Mouse (Mus musculus): Measurements from ENCODE around the gene Rpl18. TPM values are rescaled to one million over a fixed set of nuclear protein-coding genes. Genes with fewer than 3 reads are reported as not detected.

Rpl18 gene
- polyA plus RNA-seq, 1 experiment from 2014 or later: 1,450 TPM

- ATAC-seq (replicated peaks; ENCODE audit: low FRiP score, low TSS enrichment, low read depth): no peak
- WGBS: 66% methylated on average over 5 of the region's 5 CpGs
- Histone ChIP-seq H3K4me1 (replicated peaks; ENCODE audit: control insufficient read depth, insufficient read depth, low read length) (no peaks in the 10 kb centered on the region), H3K4me2 (ENCODE audit: low read length) (no peak overlapping the region), H3K36me3 (ENCODE audit: control insufficient read depth, insufficient read depth, low read length) (no peaks in the 10 kb centered on the region), H3K27ac (ENCODE audit: low read depth) (no peak overlapping the region), H3K27me3 (replicated peaks; ENCODE audit: control insufficient read depth, insufficient read depth, low read length) (peaks cover 25% of the 10 kb centered on the region), H3K4me3 (ENCODE audit: low read depth, low read length) (no peak overlapping the region), H3K9ac (ENCODE audit: low read length) (no peak overlapping the region), H3K9me3 (ENCODE audit: control insufficient read depth, low read length) (no peaks in the 10 kb centered on the region)
- DNase-seq (ENCODE audit: low spot score): no peak
Observed at GRCm38 (mm10) chr7:45760151-45760550, 44.9 kb downstream of the Rpl18 start.

- Histone ChIP-seq H3K36me3 (ENCODE audit: control insufficient read depth, insufficient read depth, low read length) (no peaks in the 10 kb centered on the region), H3K9me3 (ENCODE audit: control insufficient read depth, low read length) (0 out of 2 replicates have a peak, but pooled peaks cover 2% of the 10 kb centered on the region), H3K4me2 (ENCODE audit: low read length) (no peak overlapping the region), H3K27ac (ENCODE audit: low read depth) (no peak overlapping the region), H3K4me3 (ENCODE audit: low read depth, low read length) (no peak overlapping the region), H3K4me1 (replicated peaks; ENCODE audit: control insufficient read depth, insufficient read depth, low read length) (no peaks in the 10 kb centered on the region), H3K9ac (ENCODE audit: low read length) (no peak overlapping the region), H3K27me3 (replicated peaks; ENCODE audit: control insufficient read depth, insufficient read depth, low read length) (no peaks in the 10 kb centered on the region)
- 53% methylated on average over 8 of the region's 8 CpGs for WGBS
- ATAC-seq (replicated peaks; ENCODE audit: low FRiP score, low TSS enrichment, low read depth) (no peak), DNase-seq (ENCODE audit: low spot score) (no peak)
Observed at GRCm38 (mm10) chr7:45765995-45766394, 50.7 kb downstream of the Rpl18 start.

GRCm38 (mm10) chr7:45766764-45767163 is 51.5 kb downstream of the Rpl18 start:
- Histone ChIP-seq H3K27ac (ENCODE audit: low read depth) (no peak overlapping the region), H3K9ac (ENCODE audit: low read length) (no peak overlapping the region), H3K4me1 (replicated peaks; ENCODE audit: control insufficient read depth, insufficient read depth, low read length) (no peaks in the 10 kb centered on the region), H3K9me3 (ENCODE audit: control insufficient read depth, low read length) (0 out of 2 replicates have a peak, but pooled peaks cover 2% of the 10 kb centered on the region), H3K36me3 (ENCODE audit: control insufficient read depth, insufficient read depth, low read length) (no peaks in the 10 kb centered on the region), H3K4me2 (ENCODE audit: low read length) (no peak overlapping the region), H3K27me3 (replicated peaks; ENCODE audit: control insufficient read depth, insufficient read depth, low read length) (no peaks in the 10 kb centered on the region), H3K4me3 (ENCODE audit: low read depth, low read length) (no peak overlapping the region)
- no peak for ATAC-seq (replicated peaks; ENCODE audit: low FRiP score, low TSS enrichment, low read depth)
- WGBS: 44% methylated on average over 8 of the region's 8 CpGs
- DNase-seq (ENCODE audit: low spot score): no peak

GRCm38 (mm10) chr7:45767500-45767899 is 52.2 kb downstream of the Rpl18 start:
- Histone ChIP-seq H3K27me3 (replicated peaks; ENCODE audit: control insufficient read depth, insufficient read depth, low read length) (no peaks in the 10 kb centered on the region), H3K4me3 (ENCODE audit: low read depth, low read length) (no peak overlapping the region), H3K4me2 (ENCODE audit: low read length) (no peak overlapping the region), H3K4me1 (replicated peaks; ENCODE audit: control insufficient read depth, insufficient read depth, low read length) (no peaks in the 10 kb centered on the region), H3K27ac (ENCODE audit: low read depth) (no peak overlapping the region), H3K9ac (ENCODE audit: low read length) (no peak overlapping the region), H3K9me3 (ENCODE audit: control insufficient read depth, low read length) (0 out of 2 replicates have a peak, but pooled peaks cover 2% of the 10 kb centered on the region), H3K36me3 (ENCODE audit: control insufficient read depth, insufficient read depth, low read length) (no peaks in the 10 kb centered on the region)
- ATAC-seq (replicated peaks; ENCODE audit: low FRiP score, low TSS enrichment, low read depth): no peak
- DNase-seq (ENCODE audit: low spot score): no peak
- 86% methylated on average over 6 of the region's 6 CpGs for WGBS

Other genes with a start within 250 kb of the Rpl18 start
- gene Bax, start 248.6 kb upstream of the Rpl18 start, polyA plus RNA-seq (2014; fragmentation: Nextera tagmentation; extraction: Ambion mirVana): 134 and 139 TPM in 2 replicates
- 1.8 and 2.3 TPM in 2 replicates for gene Tulp2, start 233.6 kb upstream of the Rpl18 start, polyA plus RNA-seq (2014; fragmentation: Nextera tagmentation; extraction: Ambion mirVana)
- not detected in 2 replicates for gene Gm45808, start 228.6 kb upstream of the Rpl18 start, polyA plus RNA-seq (2014; fragmentation: Nextera tagmentation; extraction: Ambion mirVana)
- 2.9 and 3.5 TPM in 2 replicates for gene Dhdh, start 226.7 kb upstream of the Rpl18 start, polyA plus RNA-seq (2014; fragmentation: Nextera tagmentation; extraction: Ambion mirVana)
- gene Nucb1, start 205.1 kb upstream of the Rpl18 start, polyA plus RNA-seq (2014; fragmentation: Nextera tagmentation; extraction: Ambion mirVana): 192 and 204 TPM in 2 replicates
- gene Ppp1r15a, start 189.2 kb upstream of the Rpl18 start, polyA plus RNA-seq (2014; fragmentation: Nextera tagmentation; extraction: Ambion mirVana): 14.7 and 15.0 TPM in 2 replicates
- gene Plekha4, start 189.1 kb upstream of the Rpl18 start, polyA plus RNA-seq (2014; fragmentation: Nextera tagmentation; extraction: Ambion mirVana): 0.97 and 1.5 TPM in 2 replicates
- gene Hsd17b14, start 160.6 kb upstream of the Rpl18 start, polyA plus RNA-seq (2014; fragmentation: Nextera tagmentation; extraction: Ambion mirVana): 2.3 and 2.5 TPM in 2 replicates
- gene Bcat2, start 145.3 kb upstream of the Rpl18 start, polyA plus RNA-seq (2014; fragmentation: Nextera tagmentation; extraction: Ambion mirVana): 56.7 and 60.1 TPM in 2 replicates
- 0.19 and 0.58 TPM in 2 replicates for gene Fgf21, start 100.0 kb upstream of the Rpl18 start, polyA plus RNA-seq (2014; fragmentation: Nextera tagmentation; extraction: Ambion mirVana)
- 0.65 and 0.70 TPM in 2 replicates for gene Fut1, start 98.2 kb upstream of the Rpl18 start, polyA plus RNA-seq (2014; fragmentation: Nextera tagmentation; extraction: Ambion mirVana)
- gene Izumo1, start 93.6 kb upstream of the Rpl18 start, polyA plus RNA-seq (2014; fragmentation: Nextera tagmentation; extraction: Ambion mirVana): 0.13 and 0.27 TPM in 2 replicates
- 7.7 and 9.1 TPM in 2 replicates for gene Rasip1, start 88.0 kb upstream of the Rpl18 start, polyA plus RNA-seq (2014; fragmentation: Nextera tagmentation; extraction: Ambion mirVana)
- gene Mamstr, start 75.5 kb upstream of the Rpl18 start, polyA plus RNA-seq (2014; fragmentation: Nextera tagmentation; extraction: Ambion mirVana): 5.1 and 6.8 TPM in 2 replicates
- 7.9 and 8.3 TPM in 2 replicates for gene Fut2, start 49.1 kb upstream of the Rpl18 start, polyA plus RNA-seq (2014; fragmentation: Nextera tagmentation; extraction: Ambion mirVana)
- 0.80 and 0.83 TPM in 2 replicates for gene Ntn5, start 31.4 kb upstream of the Rpl18 start, polyA plus RNA-seq (2014; fragmentation: Nextera tagmentation; extraction: Ambion mirVana)
- gene Sec1, start 21.1 kb upstream of the Rpl18 start, polyA plus RNA-seq (2014; fragmentation: Nextera tagmentation; extraction: Ambion mirVana): 4.8 and 6.0 TPM in 2 replicates
- gene Car11, start 15.6 kb upstream of the Rpl18 start, polyA plus RNA-seq (2014; fragmentation: Nextera tagmentation; extraction: Ambion mirVana): 7.3 and 8.2 TPM in 2 replicates
- gene Dbp, start 10.4 kb upstream of the Rpl18 start, polyA plus RNA-seq (2014; fragmentation: Nextera tagmentation; extraction: Ambion mirVana): 3.7 and 4.0 TPM in 2 replicates
- 27.3 and 28.1 TPM in 2 replicates for gene Sphk2, start 2.5 kb downstream of the Rpl18 start, polyA plus RNA-seq (2014; fragmentation: Nextera tagmentation; extraction: Ambion mirVana)
- 4.1 and 5.8 TPM in 2 replicates for gene Fam83e, start 5.8 kb downstream of the Rpl18 start, polyA plus RNA-seq (2014; fragmentation: Nextera tagmentation; extraction: Ambion mirVana)
- 0.45 TPM in 1 of 2 replicates, not detected in the other for gene Spaca4, start 10.4 kb downstream of the Rpl18 start, polyA plus RNA-seq (2014; fragmentation: Nextera tagmentation; extraction: Ambion mirVana)
- gene Lmtk3, start 68.3 kb downstream of the Rpl18 start, polyA plus RNA-seq (2014; fragmentation: Nextera tagmentation; extraction: Ambion mirVana): 1.5 and 1.9 TPM in 2 replicates
- 1.2 and 2.3 TPM in 2 replicates for gene Sult2b1, start 69.2 kb downstream of the Rpl18 start, polyA plus RNA-seq (2014; fragmentation: Nextera tagmentation; extraction: Ambion mirVana)
- gene Cyth2, start 99.1 kb downstream of the Rpl18 start, polyA plus RNA-seq (2014; fragmentation: Nextera tagmentation; extraction: Ambion mirVana): 91.9 and 95.5 TPM in 2 replicates
- 1.2 and 1.5 TPM in 2 replicates for gene Kcnj14, start 109.3 kb downstream of the Rpl18 start, polyA plus RNA-seq (2014; fragmentation: Nextera tagmentation; extraction: Ambion mirVana)
- gene Grwd1, start 115.5 kb downstream of the Rpl18 start, polyA plus RNA-seq (2014; fragmentation: Nextera tagmentation; extraction: Ambion mirVana): 86.9 and 95.1 TPM in 2 replicates
- gene Kdelr1, start 157.3 kb downstream of the Rpl18 start, polyA plus RNA-seq (2014; fragmentation: Nextera tagmentation; extraction: Ambion mirVana): 120 and 124 TPM in 2 replicates
- gene Grin2d, start 162.9 kb downstream of the Rpl18 start, polyA plus RNA-seq (2014; fragmentation: Nextera tagmentation; extraction: Ambion mirVana): 0.24 and 0.37 TPM in 2 replicates
- 0.99 and 1.0 TPM in 2 replicates for gene Syngr4, start 181.3 kb downstream of the Rpl18 start, polyA plus RNA-seq (2014; fragmentation: Nextera tagmentation; extraction: Ambion mirVana)
- 3.9 and 4.3 TPM in 2 replicates for gene Tmem143, start 181.5 kb downstream of the Rpl18 start, polyA plus RNA-seq (2014; fragmentation: Nextera tagmentation; extraction: Ambion mirVana)
- gene Emp3, start 205.9 kb downstream of the Rpl18 start, polyA plus RNA-seq (2014; fragmentation: Nextera tagmentation; extraction: Ambion mirVana): 204 and 220 TPM in 2 replicates
- 3.5 and 4.3 TPM in 2 replicates for gene Ccdc114, start 208.6 kb downstream of the Rpl18 start, polyA plus RNA-seq (2014; fragmentation: Nextera tagmentation; extraction: Ambion mirVana)